ENCODE assay signal across 25 mouse cellular contexts in genomic region chr10:27054488-27054887, GRCm38 (mm10).
DNase-seq lines count a peak whose midpoint lies in the region; ATAC-seq and TF ChIP-seq lines count a peak whose summit lies in the region.
"Had no signal": no experiment of that assay in that cellular context is flagged by ENCODE, and none has a peak within 500 bp of the region (broad histone marks: within the 10 kb centered on the region; RNA-seq: fewer than 3 reads in every experiment).

No protein-coding gene starts in this region.

- no peak overlapping the region for H3K27ac ChIP-seq in hindbrain, postnatal 0 days
- no peak overlapping the region for H3K27ac ChIP-seq in hindbrain, embryonic 11.5 days (ENCODE audit: low read depth, low read length)
- H3K27ac ChIP-seq in forebrain, embryonic 16.5 days (ENCODE audit: low read length): no peak overlapping the region
- H3K27ac ChIP-seq: hindbrain, embryonic 14.5 days; limb, embryonic 13.5 days; liver, embryonic 12.5 days; midbrain, embryonic 12.5 days had no signal

- no peak overlapping the region for H3K4me2 ChIP-seq in hindbrain, postnatal 0 days (ENCODE audit: low read depth, low read length)
- no peak overlapping the region for H3K4me2 ChIP-seq in hindbrain, embryonic 11.5 days (replicated peaks; ENCODE audit: low read depth, low read length)
- H3K4me2 ChIP-seq in forebrain, embryonic 16.5 days (ENCODE audit: low read length): no peak overlapping the region; the same call in 1 of the 2 replicates
- H3K4me2 ChIP-seq: heart, embryonic 11.5 days; hindbrain, embryonic 14.5 days; limb, embryonic 13.5 days; liver, embryonic 12.5 days; midbrain, embryonic 12.5 days had no signal

- no peaks in the 10 kb centered on the region for H3K27me3 ChIP-seq in hindbrain, postnatal 0 days (ENCODE audit: insufficient read depth, low read length)
- no peaks in the 10 kb centered on the region for H3K27me3 ChIP-seq in hindbrain, embryonic 11.5 days (ENCODE audit: control insufficient read depth, insufficient read depth, low read length)
- H3K27me3 ChIP-seq in forebrain, embryonic 16.5 days (replicated peaks; ENCODE audit: control insufficient read depth, insufficient read depth, low read length): no peaks in the 10 kb centered on the region
- H3K27me3 ChIP-seq: limb, embryonic 13.5 days; liver, embryonic 12.5 days; megakaryocyte, embryonic 14.5 days; midbrain, embryonic 12.5 days had no signal

- H3K4me1 ChIP-seq in hindbrain, postnatal 0 days (ENCODE audit: insufficient read depth, low read length): no peaks in the 10 kb centered on the region
- no peaks in the 10 kb centered on the region for H3K4me1 ChIP-seq in hindbrain, embryonic 11.5 days (replicated peaks; ENCODE audit: control insufficient read depth, insufficient read depth, low read length)
- H3K4me1 ChIP-seq in forebrain, embryonic 16.5 days (replicated peaks; ENCODE audit: control insufficient read depth, insufficient read depth, low read length): peaks cover 5% of the 10 kb centered on the region
- H3K4me1 ChIP-seq: limb, embryonic 13.5 days; liver, embryonic 12.5 days; megakaryocyte, embryonic 14.5 days had no signal

- peak; percentile 35 to 36 for DNase-seq in cerebellum, postnatal 14 days
- no peak for DNase-seq in cerebellum, adult 9-11 months
- DNase-seq in hindbrain, postnatal 0 days (ENCODE audit: low spot score): peak; percentile 6
- DNase-seq in hindbrain, embryonic 11.5 days (ENCODE audit: low spot score): no peak
- DNase-seq in adipocyte (ENCODE audit: low spot score): peak; percentile 16
- no peak for DNase-seq in lung, postnatal 4 days
- DNase-seq: adrenal gland, postnatal 14 days; gastrocnemius, postnatal 25 days; heart, adult 18-20 months; heart, postnatal 36 days; kidney, adult 11 months; kidney, postnatal 14 days; liver, postnatal 0 days; lung, postnatal 36 days; thymus, postnatal 4 days had no signal

- TF ChIP-seq CTCF in hindbrain, postnatal 0 days (IDR thresholded peaks at IDR 0.05; ENCODE audit: low read depth): no peak

- no peak overlapping the region for H3K9ac ChIP-seq in hindbrain, postnatal 0 days (replicated peaks; ENCODE audit: low read length)
- H3K9ac ChIP-seq in hindbrain, embryonic 11.5 days (ENCODE audit: low read depth, low read length): no peak overlapping the region
- H3K9ac ChIP-seq in forebrain, embryonic 16.5 days (replicated peaks; ENCODE audit: low read depth, low read length): no peak overlapping the region
- H3K9ac ChIP-seq: hindbrain, embryonic 14.5 days; limb, embryonic 13.5 days; liver, embryonic 12.5 days; liver, postnatal 0 days; midbrain, embryonic 12.5 days had no signal

- H3K9me3 ChIP-seq in hindbrain, postnatal 0 days (ENCODE audit: low read length): no peaks in the 10 kb centered on the region
- H3K9me3 ChIP-seq in hindbrain, embryonic 11.5 days (ENCODE audit: control insufficient read depth, low read length): no peaks in the 10 kb centered on the region
- no peaks in the 10 kb centered on the region for H3K9me3 ChIP-seq in forebrain, embryonic 16.5 days (ENCODE audit: control insufficient read depth, low read length)
- H3K9me3 ChIP-seq: G1E; limb, embryonic 13.5 days; liver, embryonic 12.5 days; megakaryocyte, embryonic 14.5 days; midbrain, embryonic 12.5 days had no signal

- no peaks in the 10 kb centered on the region for H3K36me3 ChIP-seq in hindbrain, postnatal 0 days (ENCODE audit: insufficient read depth, low read length)
- H3K36me3 ChIP-seq in hindbrain, embryonic 11.5 days (ENCODE audit: control insufficient read depth, insufficient read depth, low read length): no peaks in the 10 kb centered on the region
- no peaks in the 10 kb centered on the region for H3K36me3 ChIP-seq in forebrain, embryonic 16.5 days (ENCODE audit: control insufficient read depth, insufficient read depth)
- H3K36me3 ChIP-seq: G1E; limb, embryonic 13.5 days; liver, embryonic 12.5 days; midbrain, embryonic 12.5 days had no signal

- WGBS in hindbrain, postnatal 0 days: 35% methylated on average over 4 of the region's 4 CpGs
- 59% methylated on average over 4 of the region's 4 CpGs for WGBS in hindbrain, embryonic 11.5 days
- 17% methylated on average over 4 of the region's 4 CpGs for WGBS in forebrain, embryonic 16.5 days

- no peak overlapping the region for H3K4me3 ChIP-seq in hindbrain, postnatal 0 days (ENCODE audit: low read length)
- H3K4me3 ChIP-seq in hindbrain, embryonic 11.5 days (ENCODE audit: low read depth, low read length): no peak overlapping the region
- H3K4me3 ChIP-seq in forebrain, embryonic 16.5 days (replicated peaks; ENCODE audit: low read length): no peak overlapping the region
- H3K4me3 ChIP-seq: erythroblast, embryonic 14.5 days; limb, embryonic 13.5 days; liver, embryonic 12.5 days; megakaryocyte, embryonic 14.5 days; midbrain, embryonic 12.5 days had no signal

- ATAC-seq in hindbrain, postnatal 0 days: no peak
- no peak for ATAC-seq in hindbrain, embryonic 11.5 days (ENCODE audit: low FRiP score)
- peak; percentile 69 for ATAC-seq in forebrain, embryonic 16.5 days
- ATAC-seq: inflammation-experienced regulatory T-cells, adult 6 months; liver, embryonic 12.5 days; liver, postnatal 0 days had no signal

Comparison
In these comparisons a context has a peak if more than half of its experiments do, and no peak if none do; other contexts are left out.
1. DNase-seq: peak in cerebellum, postnatal 14 days (2 of 2), hindbrain, postnatal 0 days (single experiment) and adipocyte (single experiment); none in cerebellum, adult 9-11 months (single experiment), hindbrain, embryonic 11.5 days (single experiment) and lung, postnatal 4 days (0 of 2).